Mouse (Mus musculus) stomach, postnatal 0 days (tissue): ENCODE data around the gene Acox2. TPM values are rescaled to one million over a fixed set of nuclear protein-coding genes. Genes with fewer than 3 reads are reported as not detected.

Source experiments
- ATAC-seq: fragments of 200-750 bp; cut with Nextera tagmentation; 2 replicates; pipeline ENCODE4 v1.8.0; 2017; ENCODE audit not compliant: low FRiP score, low TSS enrichment
- DNase-seq: peaks from one replicate; pipeline ENCODE4 v3.0.0-alpha.2; 2016; ENCODE audit warnings: low spot score
- H3K27ac ChIP-seq: fragments of 300-500 bp; sonication (generic); replicated peaks from 2 replicates; pipeline ENCODE4 v1.5.1; 2014; ENCODE audit warnings: mild to moderate bottlenecking, control low read depth
- H3K27me3 ChIP-seq: fragments of 300-500 bp; sonication (generic); 2 replicates; pipeline ENCODE4 v1.6.1; 2014; ENCODE audit warnings: low read length; ENCODE audit not compliant: control insufficient read depth, insufficient read depth
- H3K36me3 ChIP-seq: fragments of 300-500 bp; sonication (generic); 2 replicates; pipeline ENCODE4 v1.6.1; 2014; ENCODE audit warnings: low read length, mixed read lengths; ENCODE audit not compliant: control insufficient read depth, insufficient read depth
- H3K4me1 ChIP-seq: fragments of 300-500 bp; sonication (generic); replicated peaks from 2 replicates; pipeline ENCODE4 v1.6.1; 2014; ENCODE audit warnings: antibody characterized with exemption; ENCODE audit not compliant: control insufficient read depth, insufficient read depth
- H3K4me2 ChIP-seq: fragments of 300-500 bp; sonication (generic); replicated peaks from 2 replicates; pipeline ENCODE4 v1.6.1; 2014; ENCODE audit warnings: low read depth, mild to moderate bottlenecking, control low read depth, moderate library complexity
- H3K4me3 ChIP-seq: fragments of 300-500 bp; sonication (generic); 2 replicates; pipeline ENCODE4 v1.5.1; 2014; ENCODE audit warnings: low read depth, low read length, control low read depth
- H3K9ac ChIP-seq: fragments of 300-500 bp; sonication (generic); 2 replicates; pipeline ENCODE4 v1.6.1; 2014; ENCODE audit warnings: mild to moderate bottlenecking, low read length, control low read depth, mixed read lengths
- H3K9me3 ChIP-seq: fragments of 300-500 bp; sonication (generic); 2 replicates; pipeline ENCODE4 v1.6.1; 2016; ENCODE audit warnings: low read length; ENCODE audit not compliant: control insufficient read depth
- CTCF ChIP-seq: IDR thresholded peaks from 2 replicates; pipeline ENCODE4 v1.5.1; 2016; ENCODE audit warnings: antibody characterized with exemption, low read depth, mild to moderate bottlenecking, moderate library complexity
- EP300 ChIP-seq: optimal IDR thresholded peaks from 2 replicates; pipeline ENCODE3; 2016; ENCODE audit warnings: antibody characterized with exemption
- WGBS: fragments of 180-500 bp; shearing (Covaris S2); extraction: QIAGEN DNeasy Blood & Tissue Kit; methylation state at CpG from one replicate; pipeline ENCODE4 v1.1.7; 2014; 5-methylcytosine and 5-hydroxymethylcytosine counted together
- polyA plus RNA-seq: library from polyadenylated mRNA; unstranded; fragments of >200 nt; fragmentation: Nextera tagmentation; extraction: Ambion mirVana; gene quantifications from 2 replicates; pipeline ENCODE4 v1.2.1, GENCODE M21; 2015

Gene Acox2
- 6.0 and 7.2 TPM in 2 replicates for polyA plus RNA-seq

DNA sequence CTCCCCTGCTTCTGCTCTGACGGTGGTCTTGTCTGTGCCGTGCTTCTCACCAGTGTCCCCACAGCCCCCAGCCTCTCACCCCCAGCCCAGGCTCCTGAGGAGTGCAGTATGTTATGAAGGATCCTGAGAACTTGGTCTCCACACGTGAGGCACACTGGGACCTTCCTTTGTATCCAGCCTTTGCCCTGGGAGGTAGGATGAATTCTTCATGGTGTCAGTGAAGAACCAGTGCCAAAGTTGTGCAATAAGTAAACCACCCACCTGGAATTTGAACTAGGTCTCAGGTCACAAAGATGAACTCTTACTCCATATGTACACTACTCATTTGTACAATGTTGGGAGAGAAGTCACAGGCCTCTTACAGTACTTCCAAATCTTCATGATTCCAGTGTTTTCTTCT, at the start of gene Acox2:
Gene Acox2, minus strand, starts transcription at position 188 of the 400 bp plus-strand sequence.
- no peaks in the 10 kb centered on the region for H3K4me1 ChIP-seq

DNA sequence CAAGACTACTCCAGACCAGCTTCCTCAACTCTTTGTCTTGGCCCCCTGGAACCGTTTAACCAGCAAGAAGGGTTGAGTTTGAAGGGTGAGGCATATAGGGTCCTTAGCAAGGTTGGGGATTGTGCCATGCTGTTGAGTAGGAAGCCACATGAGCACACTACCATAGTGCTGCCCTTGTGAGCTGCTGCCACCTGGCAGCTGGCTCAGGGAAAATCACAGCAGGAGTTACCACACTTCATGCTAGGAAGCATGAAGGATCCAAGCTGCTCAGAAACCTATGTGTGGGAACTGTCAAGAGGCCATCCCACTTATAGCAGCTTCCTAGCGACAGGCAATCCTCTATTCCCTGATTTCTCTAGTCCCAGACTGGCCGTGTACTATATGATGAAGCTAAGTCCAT, 49.5 kb upstream of the Acox2 start:
- Histone ChIP-seq H3K4me2 (no peak overlapping the region), H3K27me3 (no peaks in the 10 kb centered on the region), H3K4me3 (no peak overlapping the region), H3K4me1 (no peaks in the 10 kb centered on the region), H3K9me3 (no peaks in the 10 kb centered on the region), H3K36me3 (no peaks in the 10 kb centered on the region), H3K9ac (no peak overlapping the region), H3K27ac (no peak overlapping the region)
- TF ChIP-seq CTCF: peak; percentile 54
- no peak for TF ChIP-seq EP300
- WGBS: 68% methylated on average over 3 of the region's 3 CpGs
- no peak for DNase-seq
- no peak for ATAC-seq

More for the DNA sequence above, at the start of gene Acox2:
- ATAC-seq: no peak
- Histone ChIP-seq H3K9me3 (no peaks in the 10 kb centered on the region), H3K27me3 (no peaks in the 10 kb centered on the region), H3K36me3 (no peaks in the 10 kb centered on the region), H3K4me3 (no peak within 1 kb of the TSS), H3K27ac (no peak within 1 kb of the TSS), H3K4me2 (no peak within 1 kb of the TSS), H3K9ac (no peak within 1 kb of the TSS)
- 71% methylated on average over 3 of the region's 3 CpGs for WGBS
- DNase-seq: no peak
- TF ChIP-seq EP300: no peak
- TF ChIP-seq CTCF: no peak

DNA sequence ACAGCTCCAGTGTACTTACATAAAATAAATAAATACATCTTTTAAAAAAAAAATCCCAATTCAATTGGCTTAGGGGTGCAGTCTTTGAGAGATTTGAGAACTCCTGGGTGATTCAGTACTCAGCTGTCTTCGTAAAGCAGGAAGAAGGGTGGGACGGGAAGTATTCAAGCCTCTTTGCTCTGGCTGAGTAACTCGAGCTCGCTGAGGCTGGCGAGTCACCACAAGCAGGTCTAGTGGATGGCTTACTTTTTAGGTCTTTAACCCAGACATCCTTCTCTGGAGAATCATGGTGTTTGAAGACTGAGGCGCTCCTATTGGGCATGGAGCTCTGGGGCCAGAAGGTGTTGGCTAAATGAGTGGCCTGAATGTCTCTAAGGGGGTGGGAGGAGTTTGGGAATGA, 47.7 kb upstream of the Acox2 start:
- Histone ChIP-seq H3K27me3 (no peaks in the 10 kb centered on the region), H3K9ac (no peak overlapping the region), H3K4me1 (no peaks in the 10 kb centered on the region), H3K27ac (no peak overlapping the region), H3K4me2 (no peak overlapping the region), H3K36me3 (no peaks in the 10 kb centered on the region), H3K4me3 (no peak overlapping the region), H3K9me3 (no peaks in the 10 kb centered on the region)
- no peak for TF ChIP-seq EP300
- no peak for TF ChIP-seq CTCF
- ATAC-seq (no peak), DNase-seq (no peak)
- WGBS: 59% methylated on average over 6 of the region's 6 CpGs

DNA sequence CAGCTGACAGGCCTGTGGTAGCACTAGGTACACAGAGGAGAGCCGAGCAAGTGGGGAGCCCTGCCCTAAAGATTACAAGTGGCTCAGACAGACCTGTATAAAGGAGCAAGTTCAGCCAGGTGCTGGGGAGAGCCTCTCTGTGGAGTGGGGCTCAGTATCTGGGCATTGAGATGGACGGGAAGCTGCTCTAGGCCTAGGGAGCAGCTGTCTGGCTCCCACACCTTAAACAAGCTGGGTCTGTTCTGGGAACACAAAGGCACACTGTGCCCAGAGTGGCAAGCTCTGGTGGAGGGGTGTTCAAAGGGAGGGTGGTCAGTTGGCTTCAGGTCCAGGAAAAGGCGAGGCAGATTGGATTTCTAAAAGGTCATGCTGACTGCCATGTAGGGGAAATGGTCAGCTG, 45.9 kb upstream of the Acox2 start:
- DNase-seq (peak; percentile 29), ATAC-seq (peak; percentile 86)
- H3K9ac ChIP-seq: no peak overlapping the region
- no peaks in the 10 kb centered on the region for H3K9me3 ChIP-seq
- H3K4me1 ChIP-seq: no peaks in the 10 kb centered on the region
- no peak overlapping the region for H3K4me2 ChIP-seq
- H3K27ac ChIP-seq: no peak overlapping the region
- 55% methylated on average over 3 of the region's 3 CpGs for WGBS
- no peaks in the 10 kb centered on the region for H3K36me3 ChIP-seq
- H3K4me3 ChIP-seq: no peak overlapping the region
- H3K27me3 ChIP-seq: no peaks in the 10 kb centered on the region
- TF ChIP-seq CTCF: no peak
- TF ChIP-seq EP300: no peak

DNA sequence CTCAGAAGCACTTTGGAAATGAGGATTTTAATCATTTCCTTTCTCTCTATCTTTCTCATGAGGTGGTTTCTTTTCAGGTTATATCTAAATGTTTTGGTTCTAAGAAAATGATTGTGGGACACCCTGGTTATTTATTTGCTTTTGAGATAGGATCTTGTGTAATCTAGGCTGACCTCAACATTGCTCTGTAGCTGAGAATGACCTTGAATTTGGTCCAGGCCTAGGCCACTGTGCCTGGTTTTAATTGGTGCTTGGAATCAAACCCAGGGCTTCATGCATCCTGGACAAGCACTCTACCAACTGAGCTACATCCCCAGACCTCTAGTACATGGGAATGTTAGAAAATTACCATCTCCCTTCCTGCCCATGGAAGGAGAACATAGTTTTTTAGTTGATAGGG, 44.9 kb upstream of the Acox2 start:
- H3K9me3 ChIP-seq: no peaks in the 10 kb centered on the region
- H3K27me3 ChIP-seq: no peaks in the 10 kb centered on the region
- no peaks in the 10 kb centered on the region for H3K4me1 ChIP-seq
- ATAC-seq (no peak), DNase-seq (no peak)
- H3K36me3 ChIP-seq: no peaks in the 10 kb centered on the region
- H3K4me2 ChIP-seq: no peak overlapping the region
- TF ChIP-seq EP300: no peak
- TF ChIP-seq CTCF: no peak
- no peak overlapping the region for H3K4me3 ChIP-seq
- no peak overlapping the region for H3K27ac ChIP-seq
- H3K9ac ChIP-seq: no peak overlapping the region

DNA sequence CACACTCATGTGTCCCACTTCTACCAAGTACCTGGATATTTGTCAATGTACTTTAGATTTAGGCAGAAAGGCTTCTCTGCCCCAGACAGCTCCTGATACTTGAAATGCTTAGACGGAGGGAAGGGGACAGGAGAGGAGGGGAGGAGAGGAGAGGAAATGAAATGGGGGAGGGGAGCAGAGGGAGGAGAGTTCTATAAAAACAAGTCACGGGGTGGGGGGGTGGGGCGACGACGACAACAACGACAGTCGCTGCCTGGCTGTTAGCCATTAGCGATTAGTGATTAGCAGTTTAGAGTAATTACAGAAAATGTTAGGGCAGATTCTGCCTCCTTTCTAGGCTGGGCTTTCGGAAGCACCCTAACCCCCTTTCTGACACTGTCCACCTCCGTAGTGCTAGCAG, 43.5 kb upstream of the Acox2 start:
- Histone ChIP-seq H3K36me3 (no peaks in the 10 kb centered on the region), H3K27me3 (no peaks in the 10 kb centered on the region), H3K9ac (no peak overlapping the region), H3K4me1 (no peaks in the 10 kb centered on the region), H3K27ac (no peak overlapping the region), H3K4me3 (no peak overlapping the region), H3K4me2 (no peak overlapping the region), H3K9me3 (no peaks in the 10 kb centered on the region)
- DNase-seq: no peak
- no peak for ATAC-seq
- 31% methylated on average over 10 of the region's 10 CpGs for WGBS
- TF ChIP-seq EP300 (no peak), CTCF (no peak)
